8 mouse cellular contexts compared by ENCODE assay signal in the genomic region with DNA sequence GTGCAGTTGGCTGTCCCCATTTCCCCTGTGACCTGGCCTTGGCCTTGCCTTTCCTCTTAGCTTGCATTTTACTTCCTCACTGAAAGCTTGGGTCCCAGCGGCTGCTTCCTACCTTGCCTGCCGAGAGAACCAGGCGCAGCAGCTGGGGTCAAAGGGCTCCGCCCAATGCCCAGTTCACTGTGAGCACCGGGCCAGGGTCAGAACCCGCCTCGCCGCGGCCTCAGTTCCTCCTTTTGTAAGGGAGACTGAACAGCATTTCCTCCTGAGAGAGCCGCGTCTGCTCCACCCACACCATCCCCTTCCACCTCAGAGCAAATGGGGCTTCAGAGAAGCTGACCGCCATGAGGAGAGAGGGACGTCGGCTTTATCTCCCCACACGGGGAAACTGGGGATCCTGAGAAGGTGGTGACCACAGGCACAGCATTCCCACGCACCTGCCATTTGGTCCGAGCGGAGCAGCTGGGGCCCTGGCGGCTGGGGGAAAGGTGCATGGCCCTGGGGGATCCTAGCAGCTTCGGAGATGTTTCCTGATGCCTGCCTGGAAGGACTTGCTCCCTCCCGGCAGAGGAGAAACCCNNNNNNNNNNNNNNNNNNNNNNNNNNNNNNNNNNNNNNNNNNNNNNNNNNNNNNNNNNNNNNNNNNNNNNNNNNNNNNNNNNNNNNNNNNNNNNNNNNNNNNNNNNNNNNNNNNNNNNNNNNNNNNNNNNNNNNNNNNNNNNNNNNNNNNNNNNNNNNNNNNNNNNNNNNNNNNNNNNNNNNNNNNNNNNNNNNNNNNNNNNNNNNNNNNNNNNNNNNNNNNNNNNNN. TPM values are rescaled to one million over a fixed set of nuclear protein-coding genes. Genes with fewer than 3 reads are reported as not detected.
DNase-seq lines count a peak whose midpoint lies in the region; ATAC-seq lines count a peak whose summit lies in the region.

No protein-coding gene starts in this region.

- no peak for ATAC-seq in neural tube, embryonic 11.5 days (ENCODE audit: insufficient read depth, low FRiP score, low TSS enrichment)
- ATAC-seq in forebrain, embryonic 14.5 days, result no peak
- 0 out of 2 replicates have a peak, but pooled peaks have one; percentile 11 for ATAC-seq in hindbrain, embryonic 15.5 days (ENCODE audit: low FRiP score, low read depth)
- peak; percentile 79 for ATAC-seq in liver, embryonic 11.5 days (replicated peaks; ENCODE audit: low FRiP score)
- ATAC-seq in neural tube, embryonic 12.5 days (ENCODE audit: low FRiP score, low read depth), result no peak

- peak overlapping the region; percentile 35 for H3K9ac ChIP-seq in neural tube, embryonic 11.5 days (ENCODE audit: low read length)
- no peak overlapping the region for H3K9ac ChIP-seq in forebrain, embryonic 14.5 days (ENCODE audit: low read length)
- H3K9ac ChIP-seq in hindbrain, embryonic 15.5 days, result no peak overlapping the region
- peak overlapping the region; percentile 81 for H3K9ac ChIP-seq in liver, embryonic 11.5 days (ENCODE audit: low read depth, low read length)
- peak overlapping the region; percentile 6; the same call in 1 of the 2 replicates for H3K9ac ChIP-seq in neural tube, embryonic 12.5 days

- H3K4me3 ChIP-seq in neural tube, embryonic 11.5 days (ENCODE audit: low read depth, low read length), result no peak overlapping the region
- H3K4me3 ChIP-seq in forebrain, embryonic 14.5 days (ENCODE audit: low read depth, low read length), result no peak overlapping the region
- no peak overlapping the region for H3K4me3 ChIP-seq in hindbrain, embryonic 15.5 days
- peak overlapping the region; percentile 63 for H3K4me3 ChIP-seq in liver, embryonic 11.5 days (ENCODE audit: low read depth, low read length)
- H3K4me3 ChIP-seq in neural tube, embryonic 12.5 days, result no peak overlapping the region

- no peaks in the 10 kb centered on the region for H3K9me3 ChIP-seq in neural tube, embryonic 11.5 days (ENCODE audit: control insufficient read depth, low read length)
- H3K9me3 ChIP-seq in forebrain, embryonic 14.5 days (replicated peaks; ENCODE audit: control insufficient read depth, low read length), result no peaks in the 10 kb centered on the region
- no peaks in the 10 kb centered on the region for H3K9me3 ChIP-seq in hindbrain, embryonic 15.5 days
- no peaks in the 10 kb centered on the region for H3K9me3 ChIP-seq in liver, embryonic 11.5 days (ENCODE audit: control insufficient read depth, low read length)
- H3K9me3 ChIP-seq in neural tube, embryonic 12.5 days, result no peaks in the 10 kb centered on the region

- DNase-seq in neural tube, embryonic 11.5 days (ENCODE audit: low spot score), result peak; percentile 29
- DNase-seq in neural tube, embryonic 10.5 days (ENCODE audit: extremely low spot score, low spot score), result no peak
- no peak for DNase-seq in forebrain, embryonic 14.5 days (ENCODE audit: low spot score)
- peak; percentile 68 for DNase-seq in liver, embryonic 11.5 days (ENCODE audit: low spot score)
- DNase-seq in right cerebral cortex, postnatal 25 days, result no peak
- no peak for DNase-seq in right cerebral cortex, postnatal 14 days

- no peak overlapping the region for H3K27ac ChIP-seq in neural tube, embryonic 11.5 days (ENCODE audit: low read depth, low read length)
- H3K27ac ChIP-seq in forebrain, embryonic 14.5 days (ENCODE audit: low read depth, low read length), result no peak overlapping the region
- peak overlapping the region; percentile 47; the same call in 1 of the 2 replicates for H3K27ac ChIP-seq in hindbrain, embryonic 15.5 days (replicated peaks)
- H3K27ac ChIP-seq in liver, embryonic 11.5 days (ENCODE audit: low read depth, low read length), result peak overlapping the region; percentile 90
- no peak overlapping the region for H3K27ac ChIP-seq in neural tube, embryonic 12.5 days

- no peaks in the 10 kb centered on the region for H3K36me3 ChIP-seq in neural tube, embryonic 11.5 days (ENCODE audit: control insufficient read depth, insufficient read depth, low read length)
- no peaks in the 10 kb centered on the region for H3K36me3 ChIP-seq in forebrain, embryonic 14.5 days (ENCODE audit: control insufficient read depth, insufficient read depth, low read length)
- no peaks in the 10 kb centered on the region for H3K36me3 ChIP-seq in hindbrain, embryonic 15.5 days
- H3K36me3 ChIP-seq in liver, embryonic 11.5 days (ENCODE audit: control insufficient read depth, insufficient read depth, low read length), result no peaks in the 10 kb centered on the region
- no peaks in the 10 kb centered on the region for H3K36me3 ChIP-seq in neural tube, embryonic 12.5 days

- peaks cover 9% of the 10 kb centered on the region for H3K4me1 ChIP-seq in neural tube, embryonic 11.5 days (ENCODE audit: control insufficient read depth, insufficient read depth, low read length)
- H3K4me1 ChIP-seq in forebrain, embryonic 14.5 days (ENCODE audit: control insufficient read depth, insufficient read depth, low read length), result no peaks in the 10 kb centered on the region
- H3K4me1 ChIP-seq in hindbrain, embryonic 15.5 days (replicated peaks), result 0 out of 2 replicates have a peak, but pooled peaks cover 7% of the 10 kb centered on the region
- peaks cover 47% of the 10 kb centered on the region for H3K4me1 ChIP-seq in liver, embryonic 11.5 days (replicated peaks; ENCODE audit: control insufficient read depth, insufficient read depth, low read length)
- H3K4me1 ChIP-seq in neural tube, embryonic 12.5 days, result peaks cover 23% of the 10 kb centered on the region

- H3K27me3 ChIP-seq in neural tube, embryonic 11.5 days (ENCODE audit: control insufficient read depth, insufficient read depth, low read length), result no peaks in the 10 kb centered on the region
- H3K27me3 ChIP-seq in forebrain, embryonic 14.5 days (replicated peaks; ENCODE audit: control insufficient read depth, insufficient read depth, low read length), result no peaks in the 10 kb centered on the region
- H3K27me3 ChIP-seq in hindbrain, embryonic 15.5 days, result no peaks in the 10 kb centered on the region; the same call in 1 of the 2 replicates
- no peaks in the 10 kb centered on the region for H3K27me3 ChIP-seq in liver, embryonic 11.5 days (replicated peaks; ENCODE audit: control insufficient read depth, insufficient read depth, low read length)
- no peaks in the 10 kb centered on the region for H3K27me3 ChIP-seq in neural tube, embryonic 12.5 days (replicated peaks)

- peak overlapping the region; percentile 22; the same call in 1 of the 2 replicates for H3K4me2 ChIP-seq in neural tube, embryonic 11.5 days (ENCODE audit: low read depth)
- 0 out of 2 replicates have a peak overlapping the region, but pooled peaks have one; percentile 5 for H3K4me2 ChIP-seq in forebrain, embryonic 14.5 days (ENCODE audit: low read length)
- H3K4me2 ChIP-seq in hindbrain, embryonic 15.5 days, result peak overlapping the region; percentile 20; the same call in 1 of the 2 replicates
- H3K4me2 ChIP-seq in liver, embryonic 11.5 days, result peak overlapping the region; percentile 78
- peak overlapping the region; percentile 36 for H3K4me2 ChIP-seq in neural tube, embryonic 12.5 days (replicated peaks)

- WGBS in neural tube, embryonic 11.5 days, result 11% methylated on average over 21 of the region's 21 CpGs
- 16% methylated on average over 20 of the region's 21 CpGs for WGBS in forebrain, embryonic 14.5 days
- 14% methylated on average over 21 of the region's 21 CpGs for WGBS in hindbrain, embryonic 15.5 days
- WGBS in liver, embryonic 11.5 days, result 6% methylated on average over 21 of the region's 21 CpGs
- 11% methylated on average over 21 of the region's 21 CpGs for WGBS in neural tube, embryonic 12.5 days

RNA-seq across cellular contexts. Expression of gene Ube2v1, which starts 42.9 kb away (rescaled TPM):
- 291 and 297 TPM in 2 replicates for polyA plus RNA-seq in neural tube, embryonic 11.5 days (2014; fragmentation: Nextera tagmentation; extraction: Ambion mirVana)
- 238 and 265 TPM in 2 replicates for polyA plus RNA-seq in forebrain, embryonic 14.5 days (2014; fragmentation: Nextera tagmentation; extraction: Ambion mirVana)
- 334 and 356 TPM in 2 replicates for polyA plus RNA-seq in hindbrain, embryonic 15.5 days (2015; fragmentation: Nextera tagmentation; extraction: Ambion mirVana)
- polyA plus RNA-seq in liver, embryonic 11.5 days (2014; fragmentation: Nextera tagmentation; extraction: Ambion mirVana), result 304 and 308 TPM in 2 replicates
- 315 and 326 TPM in 2 replicates for polyA plus RNA-seq in neural tube, embryonic 12.5 days (2016; fragmentation: Nextera tagmentation; extraction: Ambion mirVana)

RNA-seq across cellular contexts. Expression of gene Snai1, which starts 51.0 kb away (rescaled TPM):
- 32.3 and 39.7 TPM in 2 replicates for polyA plus RNA-seq in neural tube, embryonic 11.5 days (2014; fragmentation: Nextera tagmentation; extraction: Ambion mirVana)
- 3.0 and 5.0 TPM in 2 replicates for polyA plus RNA-seq in forebrain, embryonic 14.5 days (2014; fragmentation: Nextera tagmentation; extraction: Ambion mirVana)
- polyA plus RNA-seq in hindbrain, embryonic 15.5 days (2015; fragmentation: Nextera tagmentation; extraction: Ambion mirVana), result 5.9 and 6.6 TPM in 2 replicates
- 14.3 and 15.2 TPM in 2 replicates for polyA plus RNA-seq in liver, embryonic 11.5 days (2014; fragmentation: Nextera tagmentation; extraction: Ambion mirVana)
- 21.7 and 23.2 TPM in 2 replicates for polyA plus RNA-seq in neural tube, embryonic 12.5 days (2016; fragmentation: Nextera tagmentation; extraction: Ambion mirVana)

Comparison
In these comparisons a context has a peak if more than half of its experiments do, and no peak if none do; other contexts are left out.
1. DNase-seq: peak in neural tube, embryonic 11.5 days (single experiment) and liver, embryonic 11.5 days (single experiment); none in neural tube, embryonic 10.5 days (single experiment), forebrain, embryonic 14.5 days (single experiment), right cerebral cortex, postnatal 25 days (single experiment) and right cerebral cortex, postnatal 14 days (single experiment).
2. ATAC-seq: peak in hindbrain, embryonic 15.5 days (single experiment) and liver, embryonic 11.5 days (single experiment); none in neural tube, embryonic 11.5 days (single experiment), forebrain, embryonic 14.5 days (single experiment) and neural tube, embryonic 12.5 days (single experiment).
3. H3K27ac ChIP-seq: peak in hindbrain, embryonic 15.5 days (single experiment) and liver, embryonic 11.5 days (single experiment); none in neural tube, embryonic 11.5 days (single experiment), forebrain, embryonic 14.5 days (single experiment) and neural tube, embryonic 12.5 days (single experiment).
4. H3K4me2 ChIP-seq: peak in every context shown above with its lines; median percentile 78 in liver, embryonic 11.5 days; 36 in neural tube, embryonic 12.5 days; 22 in neural tube, embryonic 11.5 days; 20 in hindbrain, embryonic 15.5 days; 5 in forebrain, embryonic 14.5 days.
5. H3K9ac ChIP-seq: peak in neural tube, embryonic 11.5 days (single experiment), liver, embryonic 11.5 days (single experiment) and neural tube, embryonic 12.5 days (single experiment); none in forebrain, embryonic 14.5 days (single experiment) and hindbrain, embryonic 15.5 days (single experiment).